Mouse (Mus musculus): Measurements from ENCODE around the gene Mboat7. TPM values are rescaled to one million over a fixed set of nuclear protein-coding genes. Genes with fewer than 3 reads are reported as not detected.

Gene Mboat7
- total and polyA plus RNA-seq, 3 experiments: 18.4 to 41.2 (median 21.7) TPM

GRCm38 (mm10) chr7:3676371-3676770 lies 17.0 kb downstream of the Mboat7 start:
- H3K9ac ChIP-seq (ENCODE audit: insufficient read depth, low read depth): no peak overlapping the region
- H3K4me1 ChIP-seq (ENCODE audit: control insufficient read depth in 1 of 2, insufficient read depth in 2 of 2): peaks cover 0 to 31% of the 10 kb centered on the region in 2 experiments; a peak in 2 of 4 replicates
- TF ChIP-seq IRF4 (IDR thresholded peaks at IDR 0.05; ENCODE audit: low read depth, low read length) (no peak), POLR2AphosphoS2 (IDR thresholded peaks at IDR 0.05; ENCODE audit: low read depth, low read length) (no peak), RAD21 (IDR thresholded peaks at IDR 0.05; ENCODE audit: low read depth, low read length) (no peak), ZC3H11A (IDR thresholded peaks at IDR 0.05; ENCODE audit: low read depth, low read length) (no peak), HCFC1 (IDR thresholded peaks at IDR 0.05; ENCODE audit: low read depth, low read length) (no peak), BHLHE40 (IDR thresholded peaks at IDR 0.05; ENCODE audit: low read depth, low read length) (no peak), MAFK (IDR thresholded peaks at IDR 0.05; ENCODE audit: insufficient replicate concordance, low read length) (no peak), CHD2 (IDR thresholded peaks at IDR 0.05; ENCODE audit: low read length) (no peak), MXI1 (IDR thresholded peaks at IDR 0.05; ENCODE audit: low read depth, low read length) (no peak), EP300 (IDR thresholded peaks at IDR 0.05; ENCODE audit: low read length) (no peak), USF2 (conservative IDR thresholded peaks at IDR 0.05; ENCODE audit: low read depth, low read length) (no peak), UBTF (IDR thresholded peaks at IDR 0.05; ENCODE audit: low read depth, low read length) (no peak), ZMIZ1 (IDR thresholded peaks at IDR 0.05; ENCODE audit: low read depth, low read length) (no peak), KAT2A (IDR thresholded peaks at IDR 0.05; ENCODE audit: insufficient replicate concordance, low read length) (no peak), JUND (conservative IDR thresholded peaks at IDR 0.05; ENCODE audit: low read depth, low read length) (no peak), ZNF384 (IDR thresholded peaks at IDR 0.05; ENCODE audit: low read depth, low read length) (no peak), GABPA (IDR thresholded peaks at IDR 0.05; ENCODE audit: insufficient replicate concordance, low read depth, low read length) (no peak), TBP (conservative IDR thresholded peaks at IDR 0.05; ENCODE audit: low read depth, low read length) (no peak)
- no peak overlapping the region for H3K27ac ChIP-seq (ENCODE audit: insufficient read depth, low read depth)
- no peaks in the 10 kb centered on the region for H3K27me3 ChIP-seq (replicated peaks)
- dilution Hi-C loops (cut with MboI; ENCODE audit: extremely low pct_ligation_motif_present, extremely low pct_unique_long_range_greater_than_20kb, low sequenced_read_pairs) (no loop called here), in situ Hi-C loops (cut with MboI; ENCODE audit: low pct_ligation_motif_present, low pct_unique_long_range_greater_than_20kb, low sequenced_read_pairs) (no loop called here)
- no peak for DNase-seq (ENCODE audit: extremely low read depth)
- no peaks in the 10 kb centered on the region for H3K9me3 ChIP-seq (replicated peaks; ENCODE audit: low read length)
- no peak overlapping the region for H3K4me2 ChIP-seq (ENCODE audit: insufficient read depth, low read depth, poor library complexity, severe bottlenecking)
- no peak overlapping the region for H3K4me3 ChIP-seq (replicated peaks in 1 of 3; ENCODE audit: low read depth in 2 of 3, low read length in 2 of 3, poor library complexity in 1 of 3)
- peaks cover 2 to 39% of the 10 kb centered on the region in 2 experiments for H3K36me3 ChIP-seq (replicated peaks in 1 of 2; ENCODE audit: control insufficient read depth in 1 of 2, insufficient read depth in 1 of 2, low read length in 1 of 2)
- H3K79me2 ChIP-seq (replicated peaks; ENCODE audit: control insufficient read depth, extremely low read depth, insufficient read depth, poor library complexity, severe bottlenecking): no peaks in the 10 kb centered on the region

GRCm38 (mm10) chr7:3675228-3675548 lies 18.1 kb downstream of the Mboat7 start:
- H3K79me2 ChIP-seq (replicated peaks; ENCODE audit: control insufficient read depth, extremely low read depth, insufficient read depth, poor library complexity, severe bottlenecking): no peaks in the 10 kb centered on the region
- H3K9me3 ChIP-seq (replicated peaks; ENCODE audit: low read length): no peaks in the 10 kb centered on the region
- in situ Hi-C loops (cut with MboI; ENCODE audit: low pct_ligation_motif_present, low pct_unique_long_range_greater_than_20kb, low sequenced_read_pairs): no loop called here
- H3K27me3 ChIP-seq (replicated peaks): no peaks in the 10 kb centered on the region
- no peak overlapping the region for H3K4me3 ChIP-seq (replicated peaks in 1 of 3; ENCODE audit: low read depth in 2 of 3, low read length in 2 of 3, poor library complexity in 1 of 3)
- peaks cover 0 to 38% of the 10 kb centered on the region in 2 experiments for H3K36me3 ChIP-seq (replicated peaks in 1 of 2; ENCODE audit: control insufficient read depth in 1 of 2, insufficient read depth in 1 of 2, low read length in 1 of 2)
- TF ChIP-seq RAD21 (IDR thresholded peaks at IDR 0.05; ENCODE audit: low read depth, low read length) (no peak), EP300 (IDR thresholded peaks at IDR 0.05; ENCODE audit: low read length) (no peak), ZNF384 (IDR thresholded peaks at IDR 0.05; ENCODE audit: low read depth, low read length) (no peak), JUN (IDR thresholded peaks at IDR 0.05; ENCODE audit: insufficient read depth, low read depth, low read length) (no peak), UBTF (IDR thresholded peaks at IDR 0.05; ENCODE audit: low read depth, low read length) (no peak), MXI1 (IDR thresholded peaks at IDR 0.05; ENCODE audit: low read depth, low read length) (no peak), MAFK (IDR thresholded peaks at IDR 0.05; ENCODE audit: insufficient replicate concordance, low read length) (no peak), NELFE (IDR thresholded peaks at IDR 0.05; ENCODE audit: low read depth, low read length) (no peak), PAX5 (IDR thresholded peaks at IDR 0.05; ENCODE audit: low read length) (no peak), SIN3A (IDR thresholded peaks at IDR 0.05; ENCODE audit: low read length) (no peak), BHLHE40 (IDR thresholded peaks at IDR 0.05; ENCODE audit: low read depth, low read length) (no peak), ELF1 (IDR thresholded peaks at IDR 0.05; ENCODE audit: low read depth, low read length) (no peak), HCFC1 (IDR thresholded peaks at IDR 0.05; ENCODE audit: low read depth, low read length) (no peak), CHD1 (IDR thresholded peaks at IDR 0.05; ENCODE audit: low read depth, low read length) (no peak), ZC3H11A (IDR thresholded peaks at IDR 0.05; ENCODE audit: low read depth, low read length) (no peak), SMC3 (IDR thresholded peaks at IDR 0.05; ENCODE audit: low read depth, low read length) (no peak), ETS1 (conservative IDR thresholded peaks at IDR 0.05; ENCODE audit: low read depth, low read length) (no peak), TCF12 (IDR thresholded peaks at IDR 0.05; ENCODE audit: low read depth, low read length) (no peak), MAX (IDR thresholded peaks at IDR 0.05; ENCODE audit: low read length) (no peak)
- no peak for DNase-seq (ENCODE audit: extremely low read depth)
- no peak overlapping the region for H3K9ac ChIP-seq (ENCODE audit: insufficient read depth, low read depth)
- dilution Hi-C loops (cut with MboI; ENCODE audit: extremely low pct_ligation_motif_present, extremely low pct_unique_long_range_greater_than_20kb, low sequenced_read_pairs): no loop called here
- H3K27ac ChIP-seq (ENCODE audit: insufficient read depth, low read depth): no peak overlapping the region
- peaks cover 0 to 29% of the 10 kb centered on the region in 2 experiments; a peak in 2 of 4 replicates for H3K4me1 ChIP-seq (ENCODE audit: control insufficient read depth in 1 of 2, insufficient read depth in 2 of 2)
- H3K4me2 ChIP-seq (ENCODE audit: insufficient read depth, low read depth, poor library complexity, severe bottlenecking): no peak overlapping the region
